9 mouse cellular contexts compared by ENCODE assay signal in the genomic region with DNA sequence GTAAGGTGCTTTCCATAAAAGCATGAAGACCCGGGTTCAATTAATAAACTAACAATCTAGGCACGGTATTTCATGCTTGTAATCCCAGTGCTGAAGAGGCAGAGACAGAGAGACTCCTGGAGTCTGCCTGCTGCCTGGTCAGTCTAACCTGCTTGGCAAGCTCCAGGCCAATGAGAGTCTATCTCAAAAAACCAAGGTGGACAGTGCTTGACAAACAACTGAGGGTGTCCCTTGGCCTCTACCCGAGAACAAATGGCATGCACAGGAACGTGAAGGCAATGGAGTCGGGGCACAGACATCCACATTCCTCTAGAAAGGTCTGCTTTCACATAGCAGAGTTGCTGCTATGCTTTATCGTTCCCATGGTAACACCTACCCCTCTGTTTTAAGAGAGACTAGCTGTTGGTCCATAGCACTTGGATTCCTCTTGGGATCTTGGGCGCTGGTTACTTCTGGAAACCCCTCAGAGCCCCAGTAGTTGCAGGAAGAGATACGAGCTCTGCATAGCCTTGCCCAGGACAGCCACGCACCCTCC. TPM values are rescaled to one million over a fixed set of nuclear protein-coding genes. Genes with fewer than 3 reads are reported as not detected.
DNase-seq lines count a peak whose midpoint lies in the region; ATAC-seq and TF ChIP-seq lines count a peak whose summit lies in the region.
"Had no signal": no experiment of that assay in that cellular context is flagged by ENCODE, and none has a peak within 500 bp of the region (broad histone marks: within the 10 kb centered on the region; RNA-seq: fewer than 3 reads in every experiment).

No protein-coding gene starts in this region.

- ATAC-seq in lung, embryonic 14.5 days (ENCODE audit: insufficient read depth), result peak; percentile 62
- ATAC-seq in embryonic facial prominence, embryonic 12.5 days (ENCODE audit: insufficient number of reproducible peaks, insufficient read depth, low FRiP score, low TSS enrichment), result 0 out of 2 replicates have a peak, but pooled peaks have one; percentile 12
- no peak for ATAC-seq in hindbrain, embryonic 11.5 days (ENCODE audit: low FRiP score)
- peak; percentile 59; the same call in 1 of the 2 replicates for ATAC-seq in midbrain, embryonic 16.5 days

- H3K9ac ChIP-seq in lung, embryonic 14.5 days, result peak overlapping the region; percentile 35; the same call in 1 of the 2 replicates
- H3K9ac ChIP-seq in embryonic facial prominence, embryonic 12.5 days, result no peak overlapping the region
- no peak overlapping the region for H3K9ac ChIP-seq in hindbrain, embryonic 11.5 days (ENCODE audit: low read depth, low read length)
- no peak overlapping the region for H3K9ac ChIP-seq in midbrain, embryonic 16.5 days (ENCODE audit: low read depth, low read length)

- peak overlapping the region; percentile 97 for H3K27ac ChIP-seq in lung, embryonic 14.5 days (ENCODE audit: low read depth)
- peak overlapping the region; percentile 82 for H3K27ac ChIP-seq in embryonic facial prominence, embryonic 12.5 days
- no peak overlapping the region for H3K27ac ChIP-seq in hindbrain, embryonic 11.5 days (ENCODE audit: low read depth, low read length)
- H3K27ac ChIP-seq in midbrain, embryonic 16.5 days (ENCODE audit: low read length), result no peak overlapping the region

- H3K4me2 ChIP-seq in lung, embryonic 14.5 days, result peak overlapping the region; percentile 31
- H3K4me2 ChIP-seq in embryonic facial prominence, embryonic 12.5 days (replicated peaks), result no peak overlapping the region
- no peak overlapping the region for H3K4me2 ChIP-seq in hindbrain, embryonic 11.5 days (replicated peaks; ENCODE audit: low read depth, low read length)
- no peak overlapping the region for H3K4me2 ChIP-seq in midbrain, embryonic 16.5 days (ENCODE audit: low read length)

- no peaks in the 10 kb centered on the region for H3K9me3 ChIP-seq in lung, embryonic 14.5 days (ENCODE audit: low read depth, low read length)
- no peaks in the 10 kb centered on the region for H3K9me3 ChIP-seq in embryonic facial prominence, embryonic 12.5 days
- H3K9me3 ChIP-seq in hindbrain, embryonic 11.5 days (ENCODE audit: control insufficient read depth, low read length), result no peaks in the 10 kb centered on the region
- no peaks in the 10 kb centered on the region for H3K9me3 ChIP-seq in midbrain, embryonic 16.5 days (replicated peaks; ENCODE audit: control insufficient read depth, low read length, poor library complexity, severe bottlenecking)

- no peak for TF ChIP-seq CTCF in lung, embryonic 14.5 days (IDR thresholded peaks at IDR 0.05; ENCODE audit: low read depth)

- H3K4me1 ChIP-seq in lung, embryonic 14.5 days (ENCODE audit: insufficient read depth), result peaks cover 43% of the 10 kb centered on the region
- peaks cover 21% of the 10 kb centered on the region for H3K4me1 ChIP-seq in embryonic facial prominence, embryonic 12.5 days
- H3K4me1 ChIP-seq in hindbrain, embryonic 11.5 days (replicated peaks; ENCODE audit: control insufficient read depth, insufficient read depth, low read length), result no peaks in the 10 kb centered on the region
- peaks cover 3% of the 10 kb centered on the region; the same call in 1 of the 2 replicates for H3K4me1 ChIP-seq in midbrain, embryonic 16.5 days (ENCODE audit: control insufficient read depth, insufficient read depth, low read length)

- no peak for DNase-seq in lung, embryonic 14.5 days
- no peak for DNase-seq in lung, postnatal 10 days
- DNase-seq in hindbrain, embryonic 11.5 days (ENCODE audit: low spot score), result peak; percentile 19
- DNase-seq in frontal cortex, postnatal 36 days (ENCODE audit: low spot score in 2 of 2), result no peak
- DNase-seq in left cerebral cortex, postnatal 36 days (ENCODE audit: low spot score in 2 of 2), result no peak
- DNase-seq in left cerebral cortex, postnatal 10 days (ENCODE audit: extremely low spot score in 1 of 2, low spot score in 2 of 2), result no peak

- 38% methylated on average over 9 of the region's 9 CpGs for WGBS in lung, embryonic 14.5 days
- 48% methylated on average over 9 of the region's 9 CpGs for WGBS in embryonic facial prominence, embryonic 12.5 days
- WGBS in hindbrain, embryonic 11.5 days, result 55% methylated on average over 9 of the region's 9 CpGs
- WGBS in midbrain, embryonic 16.5 days, result 59% methylated on average over 9 of the region's 9 CpGs

- intact Hi-C loops in left cerebral cortex, postnatal 36 days (cut with DNase I), result no loop called here
- intact Hi-C loops in left cerebral cortex, postnatal 10 days (cut with DNase I), result no loop called here

- no peaks in the 10 kb centered on the region for H3K27me3 ChIP-seq in lung, embryonic 14.5 days (ENCODE audit: insufficient read depth, low read length)
- no peaks in the 10 kb centered on the region for H3K27me3 ChIP-seq in embryonic facial prominence, embryonic 12.5 days
- no peaks in the 10 kb centered on the region for H3K27me3 ChIP-seq in hindbrain, embryonic 11.5 days (ENCODE audit: control insufficient read depth, insufficient read depth, low read length)
- H3K27me3 ChIP-seq in midbrain, embryonic 16.5 days (ENCODE audit: control insufficient read depth, insufficient read depth, low read depth, low read length), result no peaks in the 10 kb centered on the region

- no peak overlapping the region for H3K4me3 ChIP-seq in lung, embryonic 14.5 days (ENCODE audit: low read depth, low read length)
- no peak overlapping the region for H3K4me3 ChIP-seq in embryonic facial prominence, embryonic 12.5 days
- H3K4me3 ChIP-seq in hindbrain, embryonic 11.5 days (ENCODE audit: low read depth, low read length), result no peak overlapping the region
- H3K4me3 ChIP-seq in midbrain, embryonic 16.5 days (ENCODE audit: low read depth, low read length), result no peak overlapping the region
- H3K4me3 ChIP-seq: erythroblast, embryonic 14.5 days had no signal

- H3K36me3 ChIP-seq in lung, embryonic 14.5 days (ENCODE audit: insufficient read depth), result no peaks in the 10 kb centered on the region
- H3K36me3 ChIP-seq in embryonic facial prominence, embryonic 12.5 days, result no peaks in the 10 kb centered on the region
- no peaks in the 10 kb centered on the region for H3K36me3 ChIP-seq in hindbrain, embryonic 11.5 days (ENCODE audit: control insufficient read depth, insufficient read depth, low read length)
- H3K36me3 ChIP-seq in midbrain, embryonic 16.5 days (ENCODE audit: control insufficient read depth, insufficient read depth, low read length), result no peaks in the 10 kb centered on the region

RNA-seq across cellular contexts. Expression of gene Rock2, which starts 24.8 kb away (rescaled TPM):
- polyA plus RNA-seq in lung, embryonic 14.5 days (2014; fragmentation: Nextera tagmentation; extraction: Ambion mirVana), result 22.6 and 23.2 TPM in 2 replicates
- 18.9 and 19.5 TPM in 2 replicates for polyA plus RNA-seq in embryonic facial prominence, embryonic 12.5 days (2016; fragmentation: Nextera tagmentation; extraction: Ambion mirVana)
- polyA plus RNA-seq in hindbrain, embryonic 11.5 days (2014; fragmentation: Nextera tagmentation; extraction: Ambion mirVana), result 15.4 and 17.9 TPM in 2 replicates
- polyA plus RNA-seq in midbrain, embryonic 16.5 days (2015; fragmentation: Nextera tagmentation; extraction: Ambion mirVana), result 12.5 and 14.5 TPM in 2 replicates
- total RNA-seq in left cerebral cortex, postnatal 36 days (2021), result 100 to 1,000 TPM; 122 to 152 TPM
- 10 to 100 TPM; 67.8 to 71.2 TPM for total RNA-seq in left cerebral cortex, postnatal 10 days (2021)

RNA-seq across cellular contexts. Expression of gene E2f6, which starts 59.2 kb away (rescaled TPM):
- 49.0 and 49.8 TPM in 2 replicates for polyA plus RNA-seq in lung, embryonic 14.5 days (2014; fragmentation: Nextera tagmentation; extraction: Ambion mirVana)
- polyA plus RNA-seq in embryonic facial prominence, embryonic 12.5 days (2016; fragmentation: Nextera tagmentation; extraction: Ambion mirVana), result 83.4 and 87.3 TPM in 2 replicates
- 75.3 and 76.5 TPM in 2 replicates for polyA plus RNA-seq in hindbrain, embryonic 11.5 days (2014; fragmentation: Nextera tagmentation; extraction: Ambion mirVana)
- 23.7 and 26.8 TPM in 2 replicates for polyA plus RNA-seq in midbrain, embryonic 16.5 days (2015; fragmentation: Nextera tagmentation; extraction: Ambion mirVana)
- total RNA-seq in left cerebral cortex, postnatal 36 days (2021), result 10 to 100 TPM; 32.4 to 37.5 TPM
- 10 to 100 TPM; 22.0 to 22.8 TPM for total RNA-seq in left cerebral cortex, postnatal 10 days (2021)

Comparison
In these comparisons a context has a peak if more than half of its experiments do, and no peak if none do; other contexts are left out.
1. H3K27ac ChIP-seq: peak in lung, embryonic 14.5 days (single experiment) and embryonic facial prominence, embryonic 12.5 days (single experiment); none in hindbrain, embryonic 11.5 days (single experiment) and midbrain, embryonic 16.5 days (single experiment).